Mouse (Mus musculus): ENCODE data around the gene Lsamp. TPM values are rescaled to one million over a fixed set of nuclear protein-coding genes. Genes with fewer than 3 reads are reported as not detected.

Lsamp gene
- total and polyA plus RNA-seq, 3 experiments, result not detected

DNA sequence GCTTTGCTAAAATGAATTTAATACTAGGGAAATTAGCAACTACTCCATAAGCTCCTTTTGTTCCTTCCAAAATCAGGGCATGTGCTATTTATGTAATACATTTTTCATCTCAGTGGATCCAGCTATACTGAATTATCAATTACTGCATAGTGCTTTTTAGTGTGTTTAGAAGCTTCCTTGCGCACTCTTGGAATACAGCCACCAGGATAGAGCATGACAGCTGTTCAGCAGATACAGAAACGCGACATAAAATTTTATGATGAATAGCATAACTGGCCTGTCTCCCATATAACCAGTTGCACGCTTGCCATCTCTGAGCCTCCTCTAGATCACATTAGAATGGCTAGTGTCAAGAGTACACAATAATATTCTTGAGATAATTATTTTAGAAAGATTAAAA, 894.1 kb downstream of the Lsamp start:
- TF ChIP-seq POLR2A (IDR thresholded peaks at IDR 0.05; ENCODE audit: low read depth, low read length), result no peak
- TF ChIP-seq EP300 (IDR thresholded peaks at IDR 0.05; ENCODE audit: low read length), result no peak
- TF ChIP-seq KAT2A (IDR thresholded peaks at IDR 0.05; ENCODE audit: insufficient replicate concordance, low read length), result no peak
- no peak for TF ChIP-seq E2F4 (IDR thresholded peaks at IDR 0.05; ENCODE audit: insufficient replicate concordance, low read depth, low read length)
- no peak for TF ChIP-seq PAX5 (IDR thresholded peaks at IDR 0.05; ENCODE audit: low read length)
- TF ChIP-seq RCOR1 (conservative IDR thresholded peaks at IDR 0.05; ENCODE audit: low read depth, low read length), result no peak
- TF ChIP-seq NRF1 (IDR thresholded peaks at IDR 0.05; ENCODE audit: low read depth, low read length), result no peak
- no peak for TF ChIP-seq ELF1 (IDR thresholded peaks at IDR 0.05; ENCODE audit: low read depth, low read length)
- TF ChIP-seq ETS1 (conservative IDR thresholded peaks at IDR 0.05; ENCODE audit: low read depth, low read length), result no peak
- TF ChIP-seq UBTF (IDR thresholded peaks at IDR 0.05; ENCODE audit: low read depth, low read length), result no peak
- no peak for TF ChIP-seq ZKSCAN1 (IDR thresholded peaks at IDR 0.05; ENCODE audit: borderline replicate concordance, low read depth, low read length)
- no peak for TF ChIP-seq SMC3 (IDR thresholded peaks at IDR 0.05; ENCODE audit: low read depth, low read length)
- TF ChIP-seq TBP (conservative IDR thresholded peaks at IDR 0.05; ENCODE audit: low read depth, low read length), result no peak
- no peak overlapping the region for H3K4me2 ChIP-seq (ENCODE audit: insufficient read depth, low read depth, poor library complexity, severe bottlenecking)

DNA sequence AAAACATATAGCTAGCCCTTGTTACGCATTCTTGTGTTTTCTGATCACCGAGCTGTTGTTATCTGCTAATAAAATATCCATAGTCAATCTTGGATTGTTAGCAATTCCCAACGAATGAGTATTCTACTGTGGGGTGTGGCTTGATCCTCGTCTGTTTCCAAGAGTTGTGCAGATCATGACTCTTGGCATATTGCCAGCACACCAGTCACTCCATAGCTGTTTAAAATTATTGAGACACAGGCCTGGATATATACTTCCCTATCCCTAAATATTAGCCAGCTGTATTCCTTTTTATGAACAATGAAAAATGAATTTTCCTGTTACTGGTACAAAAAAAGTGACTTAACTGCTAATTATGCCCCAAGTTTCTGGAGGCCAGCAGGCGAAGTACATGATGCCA, 897.8 kb downstream of the Lsamp start:
- TF ChIP-seq ZC3H11A (IDR thresholded peaks at IDR 0.05; ENCODE audit: low read depth, low read length), result no peak
- Histone ChIP-seq H3K4me3 (replicated peaks in 1 of 3; ENCODE audit: low read depth in 2 of 3, low read length in 2 of 3, poor library complexity in 1 of 3) (no peak overlapping the region), H3K9me3 (replicated peaks; ENCODE audit: low read length) (peaks cover 59% of the 10 kb centered on the region), H3K4me2 (ENCODE audit: insufficient read depth, low read depth, poor library complexity, severe bottlenecking) (no peak overlapping the region), H3K4me1 (ENCODE audit: control insufficient read depth in 1 of 2, insufficient read depth in 2 of 2) (no peaks in the 10 kb centered on the region), H3K27me3 (replicated peaks) (no peaks in the 10 kb centered on the region), H3K36me3 (replicated peaks in 1 of 2; ENCODE audit: control insufficient read depth in 1 of 2, insufficient read depth in 1 of 2, low read length in 1 of 2) (no peaks in the 10 kb centered on the region), H3K79me2 (replicated peaks; ENCODE audit: control insufficient read depth, extremely low read depth, insufficient read depth, poor library complexity, severe bottlenecking) (no peaks in the 10 kb centered on the region), H3K27ac (ENCODE audit: insufficient read depth, low read depth) (no peak overlapping the region), H3K9ac (ENCODE audit: insufficient read depth, low read depth) (no peak overlapping the region)
- no peak for DNase-seq (ENCODE audit: extremely low read depth)
- dilution Hi-C loops (cut with MboI; ENCODE audit: extremely low pct_ligation_motif_present, extremely low pct_unique_long_range_greater_than_20kb, low sequenced_read_pairs) (no loop called here), in situ Hi-C loops (cut with MboI; ENCODE audit: low pct_ligation_motif_present, low pct_unique_long_range_greater_than_20kb, low sequenced_read_pairs) (no loop called here)

More for the DNA sequence above, 894.1 kb downstream of the Lsamp start:
- H3K79me2 ChIP-seq (replicated peaks; ENCODE audit: control insufficient read depth, extremely low read depth, insufficient read depth, poor library complexity, severe bottlenecking), result no peaks in the 10 kb centered on the region
- H3K9ac ChIP-seq (ENCODE audit: insufficient read depth, low read depth), result no peak overlapping the region
- H3K9me3 ChIP-seq (replicated peaks; ENCODE audit: low read length), result peaks cover 54% of the 10 kb centered on the region
- H3K27ac ChIP-seq (ENCODE audit: insufficient read depth, low read depth), result no peak overlapping the region
- dilution Hi-C loops (cut with MboI; ENCODE audit: extremely low pct_ligation_motif_present, extremely low pct_unique_long_range_greater_than_20kb, low sequenced_read_pairs) (no loop called here), in situ Hi-C loops (cut with MboI; ENCODE audit: low pct_ligation_motif_present, low pct_unique_long_range_greater_than_20kb, low sequenced_read_pairs) (no loop called here)
- no peak for DNase-seq (ENCODE audit: extremely low read depth)
- no peak overlapping the region for H3K4me3 ChIP-seq (replicated peaks in 1 of 3; ENCODE audit: low read depth in 2 of 3, low read length in 2 of 3, poor library complexity in 1 of 3)
- H3K4me1 ChIP-seq (ENCODE audit: control insufficient read depth in 1 of 2, insufficient read depth in 2 of 2), result no peaks in the 10 kb centered on the region
- no peaks in the 10 kb centered on the region for H3K27me3 ChIP-seq (replicated peaks)
- no peaks in the 10 kb centered on the region for H3K36me3 ChIP-seq (replicated peaks in 1 of 2; ENCODE audit: control insufficient read depth in 1 of 2, insufficient read depth in 1 of 2, low read length in 1 of 2)

DNA sequence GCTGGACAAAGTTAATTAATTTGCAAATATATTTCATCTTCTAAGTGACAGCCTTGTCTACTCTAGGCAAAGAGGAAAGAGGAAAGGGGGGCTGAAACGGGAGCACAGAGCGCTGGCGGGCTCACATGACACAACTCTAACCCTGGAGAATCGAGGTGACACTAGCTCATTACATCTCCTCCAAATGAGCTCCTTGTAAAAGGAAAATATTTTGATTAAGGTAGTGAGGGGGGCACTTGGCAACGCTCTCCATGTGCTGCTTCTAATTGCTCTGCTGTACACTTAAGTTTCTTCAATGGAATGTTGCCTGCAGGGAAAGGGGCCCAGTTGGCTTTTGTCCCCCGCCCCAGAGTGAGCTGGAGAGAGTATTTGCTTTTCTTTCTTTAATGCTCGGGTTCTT, 907.2 kb downstream of the Lsamp start:
- H3K4me1 ChIP-seq (ENCODE audit: control insufficient read depth in 1 of 2, insufficient read depth in 2 of 2), result no peaks in the 10 kb centered on the region
- in situ Hi-C loops (cut with MboI; ENCODE audit: low pct_ligation_motif_present, low pct_unique_long_range_greater_than_20kb, low sequenced_read_pairs) (no loop called here), dilution Hi-C loops (cut with MboI; ENCODE audit: extremely low pct_ligation_motif_present, extremely low pct_unique_long_range_greater_than_20kb, low sequenced_read_pairs) (no loop called here)
- DNase-seq (ENCODE audit: extremely low read depth), result no peak
- H3K4me3 ChIP-seq (replicated peaks in 1 of 3; ENCODE audit: low read depth in 2 of 3, low read length in 2 of 3, poor library complexity in 1 of 3), result no peak overlapping the region
- no peak overlapping the region for H3K9ac ChIP-seq (ENCODE audit: insufficient read depth, low read depth)
- no peaks in the 10 kb centered on the region for H3K27me3 ChIP-seq (replicated peaks)
- H3K79me2 ChIP-seq (replicated peaks; ENCODE audit: control insufficient read depth, extremely low read depth, insufficient read depth, poor library complexity, severe bottlenecking), result no peaks in the 10 kb centered on the region
- no peak overlapping the region for H3K4me2 ChIP-seq (ENCODE audit: insufficient read depth, low read depth, poor library complexity, severe bottlenecking)
- no peak overlapping the region for H3K27ac ChIP-seq (ENCODE audit: insufficient read depth, low read depth)
- H3K36me3 ChIP-seq (replicated peaks in 1 of 2; ENCODE audit: control insufficient read depth in 1 of 2, insufficient read depth in 1 of 2, low read length in 1 of 2), result no peaks in the 10 kb centered on the region
- H3K9me3 ChIP-seq (replicated peaks; ENCODE audit: low read length), result peaks cover 41% of the 10 kb centered on the region
- no peak for TF ChIP-seq CHD2 (IDR thresholded peaks at IDR 0.05; ENCODE audit: low read length)
- TF ChIP-seq IRF4 (IDR thresholded peaks at IDR 0.05; ENCODE audit: low read depth, low read length), result no peak
- TF ChIP-seq TCF12 (IDR thresholded peaks at IDR 0.05; ENCODE audit: low read depth, low read length), result no peak
- no peak for TF ChIP-seq GABPA (IDR thresholded peaks at IDR 0.05; ENCODE audit: insufficient replicate concordance, low read depth, low read length)
- TF ChIP-seq JUN (IDR thresholded peaks at IDR 0.05; ENCODE audit: insufficient read depth, low read depth, low read length), result no peak
- TF ChIP-seq SIN3A (IDR thresholded peaks at IDR 0.05; ENCODE audit: low read length), result no peak
- no peak for TF ChIP-seq ZMIZ1 (IDR thresholded peaks at IDR 0.05; ENCODE audit: low read depth, low read length)
- TF ChIP-seq JUND (conservative IDR thresholded peaks at IDR 0.05; ENCODE audit: low read depth, low read length), result no peak
